24 mouse cellular contexts compared by ENCODE assay signal in the genomic region with DNA sequence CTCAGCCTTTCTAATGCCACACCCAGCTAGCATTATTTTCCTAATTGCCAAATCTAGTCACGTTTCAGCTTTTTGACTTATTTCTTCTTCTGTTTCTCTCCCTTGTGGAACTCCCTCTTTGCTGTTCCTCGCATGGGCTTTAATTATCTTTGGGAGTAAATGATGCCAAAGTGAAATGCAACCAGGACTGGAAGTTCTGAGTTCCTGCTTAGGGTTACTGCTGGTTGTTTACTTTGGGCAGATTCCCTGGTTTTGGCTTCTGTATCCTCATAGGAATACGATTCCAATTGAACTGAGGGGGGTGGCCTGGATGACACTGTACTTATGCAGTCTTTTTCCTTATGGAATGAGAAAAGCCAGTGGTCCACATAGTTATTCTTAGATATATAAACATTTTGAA. TPM values are rescaled to one million over a fixed set of nuclear protein-coding genes. Genes with fewer than 3 reads are reported as not detected.
DNase-seq lines count a peak whose midpoint lies in the region; ATAC-seq and TF ChIP-seq lines count a peak whose summit lies in the region.
"Had no signal": no experiment of that assay in that cellular context is flagged by ENCODE, and none has a peak within 500 bp of the region (broad histone marks: within the 10 kb centered on the region; RNA-seq: fewer than 3 reads in every experiment).

No protein-coding gene starts in this region.

- 64% methylated on average over 3 of the region's 3 CpGs for whole genome bisulfite sequencing in heart, embryonic 12.5 days
- WGBS in kidney, embryonic 16.5 days = 19% methylated on average over 3 of the region's 3 CpGs
- 40% methylated on average over 3 of the region's 3 CpGs for WGBS in lung, postnatal 0 days

- ATAC-seq in heart, embryonic 12.5 days (ENCODE audit: insufficient number of reproducible peaks, low FRiP score) = no peak
- no peak for ATAC-seq in kidney, embryonic 16.5 days (ENCODE audit: low FRiP score, low TSS enrichment)
- ATAC-seq in lung, postnatal 0 days = no peak
- ATAC-seq: forebrain, postnatal 0 days; liver, embryonic 12.5 days; midbrain, embryonic 15.5 days had no signal

- H3K4me3 ChIP-seq in heart, embryonic 12.5 days = no peak overlapping the region
- no peak overlapping the region for H3K4me3 ChIP-seq in kidney, embryonic 16.5 days (ENCODE audit: low read length)
- no peak overlapping the region for H3K4me3 ChIP-seq in lung, postnatal 0 days (ENCODE audit: low read depth, low read length)
- H3K4me3 ChIP-seq: heart, embryonic 15.5 days; hindbrain, embryonic 15.5 days; limb, embryonic 12.5 days; liver, embryonic 12.5 days; midbrain, embryonic 15.5 days; neural tube, embryonic 13.5 days had no signal

- H3K27me3 ChIP-seq in heart, embryonic 12.5 days (replicated peaks) = no peaks in the 10 kb centered on the region
- H3K27me3 ChIP-seq in kidney, embryonic 16.5 days (ENCODE audit: insufficient read depth, low read length) = no peaks in the 10 kb centered on the region
- H3K27me3 ChIP-seq in lung, postnatal 0 days (replicated peaks; ENCODE audit: insufficient read depth, low read length) = no peaks in the 10 kb centered on the region
- H3K27me3 ChIP-seq: heart, embryonic 15.5 days; hindbrain, embryonic 15.5 days; limb, embryonic 12.5 days; liver, embryonic 12.5 days; midbrain, embryonic 15.5 days; neural tube, embryonic 13.5 days had no signal

- peak; percentile 94 for DNase-seq in heart, adult 11 months
- DNase-seq in kidney, adult 9 months = peak; percentile 20
- peak; percentile 22 for DNase-seq in lung, postnatal 25 days (ENCODE audit: low spot score)
- no peak for DNase-seq in lung, postnatal 0 days (ENCODE audit: low spot score)
- no peak for DNase-seq in right cerebral cortex, postnatal 25 days
- DNase-seq: adrenal gland, adult 8-10 months; B cell, adult 2 months; cerebellum, adult 11-12 months; cerebellum, postnatal 10 days; forebrain, postnatal 0 days; layer of hippocampus, postnatal 36 days; lung, adult 2 months; thymus, adult 18-20 months; thymus, postnatal 36 days had no signal

- H3K36me3 ChIP-seq in heart, embryonic 12.5 days = peaks cover 13% of the 10 kb centered on the region
- H3K36me3 ChIP-seq in kidney, embryonic 16.5 days (ENCODE audit: insufficient read depth, low read length) = no peaks in the 10 kb centered on the region
- H3K36me3 ChIP-seq in lung, postnatal 0 days (ENCODE audit: insufficient read depth, low read length) = no peaks in the 10 kb centered on the region
- H3K36me3 ChIP-seq: heart, embryonic 15.5 days; hindbrain, embryonic 15.5 days; liver, embryonic 12.5 days; midbrain, embryonic 15.5 days had no signal

- TF ChIP-seq CTCF in lung, postnatal 0 days (IDR thresholded peaks at IDR 0.05) = no peak

- no peak overlapping the region for H3K27ac ChIP-seq in heart, embryonic 12.5 days (ENCODE audit: poor library complexity, severe bottlenecking)
- H3K27ac ChIP-seq in kidney, embryonic 16.5 days (ENCODE audit: low read length) = no peak overlapping the region
- no peak overlapping the region for H3K27ac ChIP-seq in lung, postnatal 0 days (ENCODE audit: low read length)
- H3K27ac ChIP-seq: heart, embryonic 15.5 days; hindbrain, embryonic 15.5 days; kidney, postnatal 0 days; limb, embryonic 12.5 days; liver, embryonic 12.5 days; macrophage; midbrain, embryonic 15.5 days; neural tube, embryonic 13.5 days had no signal

- H3K4me1 ChIP-seq in heart, embryonic 12.5 days (replicated peaks) = peaks cover 22% of the 10 kb centered on the region
- peaks cover 20% of the 10 kb centered on the region for H3K4me1 ChIP-seq in kidney, embryonic 16.5 days (ENCODE audit: insufficient read depth, low read length)
- peaks cover 5% of the 10 kb centered on the region; the same call in 1 of the 2 replicates for H3K4me1 ChIP-seq in lung, postnatal 0 days (ENCODE audit: insufficient read depth, low read depth, low read length)

- H3K4me2 ChIP-seq in heart, embryonic 12.5 days = no peak overlapping the region
- H3K4me2 ChIP-seq in kidney, embryonic 16.5 days (replicated peaks; ENCODE audit: low read depth, low read length) = no peak overlapping the region
- no peak overlapping the region for H3K4me2 ChIP-seq in lung, postnatal 0 days (replicated peaks; ENCODE audit: low read depth, low read length)
- H3K4me2 ChIP-seq: heart, embryonic 15.5 days; hindbrain, embryonic 15.5 days; limb, embryonic 12.5 days; liver, embryonic 12.5 days; midbrain, embryonic 15.5 days; neural tube, embryonic 13.5 days had no signal

- no peak overlapping the region for H3K9ac ChIP-seq in heart, embryonic 12.5 days
- H3K9ac ChIP-seq in kidney, embryonic 16.5 days (replicated peaks; ENCODE audit: low read length) = no peak overlapping the region
- no peak overlapping the region for H3K9ac ChIP-seq in lung, postnatal 0 days (replicated peaks; ENCODE audit: low read depth)
- H3K9ac ChIP-seq: forebrain, postnatal 0 days; heart, embryonic 15.5 days; hindbrain, embryonic 15.5 days; limb, embryonic 12.5 days; liver, embryonic 12.5 days; midbrain, embryonic 15.5 days; neural tube, embryonic 13.5 days had no signal

- no peaks in the 10 kb centered on the region for H3K9me3 ChIP-seq in heart, embryonic 12.5 days (replicated peaks)
- H3K9me3 ChIP-seq in kidney, embryonic 16.5 days (ENCODE audit: low read length) = no peaks in the 10 kb centered on the region
- H3K9me3 ChIP-seq in lung, postnatal 0 days (ENCODE audit: low read length) = no peaks in the 10 kb centered on the region
- H3K9me3 ChIP-seq: heart, embryonic 15.5 days; hindbrain, embryonic 15.5 days; limb, embryonic 12.5 days; liver, embryonic 12.5 days; midbrain, embryonic 15.5 days; neural tube, embryonic 13.5 days had no signal

- TF ChIP-seq EP300 in lung, postnatal 0 days (IDR thresholded peaks at IDR 0.05) = no peak

RNA-seq across cellular contexts. Expression of gene Bmpr2, which starts 8.7 kb away (rescaled TPM):
- polyA plus RNA-seq in heart, embryonic 12.5 days (2016; fragmentation: Nextera tagmentation; extraction: Ambion mirVana) = 8.7 and 11.1 TPM in 2 replicates
- polyA plus RNA-seq in kidney, embryonic 16.5 days (2015; fragmentation: Nextera tagmentation; extraction: Ambion mirVana) = 6.5 and 7.4 TPM in 2 replicates
- 17.9 and 22.2 TPM in 2 replicates for polyA plus RNA-seq in lung, postnatal 0 days (2015; fragmentation: Nextera tagmentation; extraction: Ambion mirVana)

Comparison
In these comparisons a context has a peak if more than half of its experiments do, and no peak if none do; other contexts are left out.
1. DNase-seq: peak in heart, adult 11 months (single experiment), kidney, adult 9 months (single experiment) and lung, postnatal 25 days (single experiment); none in lung, postnatal 0 days (single experiment) and right cerebral cortex, postnatal 25 days (single experiment).